Mouse (Mus musculus): ENCODE measurements around the gene Keap1.

DNA sequence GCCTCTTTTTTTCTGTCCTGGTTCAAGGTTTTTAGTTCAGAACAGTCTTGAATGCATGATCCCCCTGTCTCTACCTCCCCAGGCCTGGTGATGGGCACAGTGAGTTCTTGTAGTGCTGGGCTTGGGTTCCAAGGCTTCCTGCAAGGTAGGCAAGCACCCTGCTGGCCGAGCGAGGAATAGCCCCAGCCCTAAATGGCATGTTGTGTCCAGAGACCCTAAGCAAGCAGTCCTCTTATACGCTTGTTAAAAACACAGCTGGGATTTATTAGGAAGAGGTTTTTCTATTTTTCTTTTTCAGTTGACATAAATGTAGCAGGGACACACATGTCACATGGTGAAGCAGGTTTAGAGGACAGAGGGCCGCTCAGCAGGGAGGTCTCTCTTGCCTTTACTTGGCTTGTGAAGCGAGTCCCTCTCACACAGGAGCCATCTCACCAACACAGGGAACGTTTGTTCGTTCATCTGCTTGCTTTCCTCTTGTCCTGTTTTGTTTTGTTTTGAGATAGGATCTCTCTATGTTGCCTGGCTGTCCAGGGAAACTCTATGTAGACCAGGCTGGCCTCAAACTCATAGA is 25.5 kb downstream of the Keap1 start:
- TF ChIP-seq POLR2A (IDR thresholded peaks at IDR 0.05; ENCODE audit: borderline replicate concordance, control insufficient read depth, low read depth, low read length) (no peak), CTCF (IDR thresholded peaks at IDR 0.05; ENCODE audit: control insufficient read depth, insufficient read depth, low read length) (peak; percentile 60; the same call in 1 of the 2 replicates)
